Comparison of ENCODE assay signal across 9 mouse cellular contexts in the genomic region with DNA sequence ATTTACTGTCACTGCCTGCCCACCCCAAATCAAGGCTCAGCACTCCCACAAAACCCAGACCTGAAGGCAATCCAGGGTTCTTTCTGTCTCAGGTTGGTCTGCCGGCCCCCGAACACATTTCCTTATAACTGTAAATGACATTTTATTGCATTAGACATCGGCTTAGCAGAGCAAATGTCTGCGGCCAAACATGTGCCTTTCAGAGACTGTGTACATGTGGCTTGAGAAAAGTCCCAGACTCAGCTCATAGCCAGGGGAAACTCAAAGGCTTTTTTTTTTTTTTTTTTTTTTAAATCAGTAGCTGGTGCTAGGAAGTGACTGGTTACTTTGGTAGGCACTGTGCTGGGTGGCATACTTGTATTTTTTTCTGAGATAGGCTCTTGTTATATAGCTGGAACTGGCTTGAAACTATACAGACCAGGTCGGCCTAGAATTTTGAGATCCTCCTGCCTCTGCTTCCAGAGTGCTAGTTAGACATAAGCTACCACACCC. TPM values are rescaled to one million over a fixed set of nuclear protein-coding genes. Genes with fewer than 3 reads are reported as not detected.
DNase-seq lines count a peak whose midpoint lies in the region; ATAC-seq and TF ChIP-seq lines count a peak whose summit lies in the region.
"Had no signal": no experiment of that assay in that cellular context is flagged by ENCODE, and none has a peak within 500 bp of the region (broad histone marks: within the 10 kb centered on the region; RNA-seq: fewer than 3 reads in every experiment).

No protein-coding gene starts in this region.

- no peak for DNase-seq in heart, postnatal 10 days
- DNase-seq in ES-E14 (ENCODE audit: low read depth, low spot score): no peak
- no peak for DNase-seq in gastrocnemius, adult 18-20 months (ENCODE audit: low spot score)
- no peak for DNase-seq in thymus, postnatal 36 days
- no peak for DNase-seq in embryo, embryonic 9.5 days (ENCODE audit: extremely low spot score)

- H3K4me3 ChIP-seq in heart, embryonic 13.5 days: peak overlapping the region; percentile 77
- peak overlapping the region in 1 of 2 experiments; percentile 94; a peak in 2 of 4 replicates for H3K4me3 ChIP-seq in ES-E14 (ENCODE audit: insufficient read depth in 1 of 2, low read depth in 1 of 2, low read length in 2 of 2, poor library complexity in 1 of 2, severe bottlenecking in 1 of 2)
- peak overlapping the region; percentile 76 for H3K4me3 ChIP-seq in hindbrain, embryonic 13.5 days
- peak overlapping the region; percentile 71 for H3K4me3 ChIP-seq in midbrain, embryonic 12.5 days

- H3K9ac ChIP-seq in heart, embryonic 13.5 days: peak overlapping the region; percentile 93
- H3K9ac ChIP-seq in ES-E14 (ENCODE audit: insufficient read depth, low read depth, low read length, poor library complexity, severe bottlenecking): peak overlapping the region; percentile 98; the same call in 1 of the 2 replicates
- H3K9ac ChIP-seq in hindbrain, embryonic 13.5 days: peak overlapping the region; percentile 89
- 0 out of 2 replicates have a peak overlapping the region, but pooled peaks have one; percentile 82 for H3K9ac ChIP-seq in midbrain, embryonic 12.5 days (replicated peaks)

- H3K9me3 ChIP-seq in heart, embryonic 13.5 days: no peaks in the 10 kb centered on the region
- no peaks in the 10 kb centered on the region for H3K9me3 ChIP-seq in ES-E14 (ENCODE audit: control insufficient read depth, insufficient read depth, low read depth, low read length)
- no peaks in the 10 kb centered on the region for H3K9me3 ChIP-seq in hindbrain, embryonic 13.5 days
- H3K9me3 ChIP-seq in midbrain, embryonic 12.5 days: no peaks in the 10 kb centered on the region

- ATAC-seq in heart, embryonic 13.5 days (ENCODE audit: extremely low read depth, insufficient number of reproducible peaks, low FRiP score, low TSS enrichment): no peak
- no peak for ATAC-seq in hindbrain, embryonic 13.5 days (ENCODE audit: low FRiP score)
- ATAC-seq in midbrain, embryonic 12.5 days (ENCODE audit: low FRiP score, low read depth): no peak
- ATAC-seq: inflammation-experienced regulatory T-cells, adult 6 months had no signal

- H3K27me3 ChIP-seq in heart, embryonic 13.5 days (replicated peaks): no peaks in the 10 kb centered on the region
- no peaks in the 10 kb centered on the region for H3K27me3 ChIP-seq in hindbrain, embryonic 13.5 days
- H3K27me3 ChIP-seq in midbrain, embryonic 12.5 days: no peaks in the 10 kb centered on the region

- peaks cover 20% of the 10 kb centered on the region for H3K4me1 ChIP-seq in heart, embryonic 13.5 days
- peaks cover 0 to 6% of the 10 kb centered on the region in 2 experiments; a peak in 1 of 4 replicates for H3K4me1 ChIP-seq in ES-E14 (ENCODE audit: control insufficient read depth in 2 of 2, insufficient read depth in 2 of 2, low read length in 2 of 2, poor library complexity in 1 of 2)
- H3K4me1 ChIP-seq in hindbrain, embryonic 13.5 days (replicated peaks): peaks cover 13% of the 10 kb centered on the region
- peaks cover 6% of the 10 kb centered on the region for H3K4me1 ChIP-seq in midbrain, embryonic 12.5 days

- H3K27ac ChIP-seq in heart, embryonic 13.5 days (replicated peaks): peak overlapping the region; percentile 88; the same call in 1 of the 2 replicates
- H3K27ac ChIP-seq in ES-E14 (ENCODE audit: insufficient read depth, low read depth, low read length, poor library complexity, severe bottlenecking): no peak overlapping the region
- H3K27ac ChIP-seq in hindbrain, embryonic 13.5 days: peak overlapping the region; percentile 94; the same call in 1 of the 2 replicates
- H3K27ac ChIP-seq in midbrain, embryonic 12.5 days (replicated peaks): no peak overlapping the region

- H3K4me2 ChIP-seq in heart, embryonic 13.5 days: peak overlapping the region; percentile 78
- H3K4me2 ChIP-seq in hindbrain, embryonic 13.5 days: peak overlapping the region; percentile 77
- H3K4me2 ChIP-seq in midbrain, embryonic 12.5 days (replicated peaks): peak overlapping the region; percentile 79

- 88% methylated on average over 5 of the region's 5 CpGs for WGBS in heart, embryonic 13.5 days
- WGBS in hindbrain, embryonic 13.5 days: 90% methylated on average over 5 of the region's 5 CpGs
- 95% methylated on average over 5 of the region's 5 CpGs for WGBS in midbrain, embryonic 12.5 days

- H3K36me3 ChIP-seq in heart, embryonic 13.5 days: peaks cover 51% of the 10 kb centered on the region
- peaks cover 35% of the 10 kb centered on the region for H3K36me3 ChIP-seq in ES-E14 (ENCODE audit: control insufficient read depth, insufficient read depth, low read length, poor library complexity, severe bottlenecking)
- H3K36me3 ChIP-seq in hindbrain, embryonic 13.5 days: peaks cover 53% of the 10 kb centered on the region
- peaks cover 42% of the 10 kb centered on the region for H3K36me3 ChIP-seq in midbrain, embryonic 12.5 days

- in situ Hi-C loops in ES-E14 (cut with MboI; ENCODE audit: low sequenced_read_pairs in 2 of 2, unreplicated experiment in 2 of 2): no loop called here

- intact Hi-C loops in heart, postnatal 10 days (cut with DNase I): loop anchor here (5.0 kb wide), 1 partner anchor 434 kb away; no protein-coding TSS in a partner anchor

TF ChIP-seq in ES-E14, 5 proteins besides CTCF, POLR2A, EP300 and RAD21:
- no peak for TF ChIP-seq HCFC1 (IDR thresholded peaks at IDR 0.05; ENCODE audit: borderline replicate concordance, insufficient read depth, low read length)
- no peak for TF ChIP-seq MAFK (IDR thresholded peaks at IDR 0.05; ENCODE audit: insufficient read depth, low read depth, low read length)

RNA-seq across cellular contexts. Expression of gene Dbil5, which starts 1.3 kb away (rescaled TPM):
- polyA plus RNA-seq in heart, embryonic 13.5 days (2015; fragmentation: Nextera tagmentation; extraction: Ambion mirVana): 0.91 and 1.5 TPM in 2 replicates
- total RNA-seq in heart, postnatal 10 days (2021): under 1 TPM in 1 of 2 experiments, not detected in 1; 0.50 TPM
- total RNA-seq in ES-E14 (2012; rRNA removed): 0.48 and 1.4 TPM in 2 replicates
- 0.62 and 1.4 TPM in 2 replicates for polyA plus RNA-seq in hindbrain, embryonic 13.5 days (2015; fragmentation: Nextera tagmentation; extraction: Ambion mirVana)
- polyA plus RNA-seq in midbrain, embryonic 12.5 days (2016; fragmentation: Nextera tagmentation; extraction: Ambion mirVana): 0.88 TPM in 1 of 2 replicates, not detected in the other
- not detected for total RNA-seq in gastrocnemius, adult 18-20 months (2021)

RNA-seq across cellular contexts. Expression of gene Gemin4, which starts 1.4 kb away (rescaled TPM):
- 20.0 and 23.9 TPM in 2 replicates for polyA plus RNA-seq in heart, embryonic 13.5 days (2015; fragmentation: Nextera tagmentation; extraction: Ambion mirVana)
- total RNA-seq in heart, postnatal 10 days (2021): 1 to 10 TPM; 3.1 to 5.9 TPM
- total RNA-seq in ES-E14 (2012; rRNA removed): 26.1 and 34.0 TPM in 2 replicates
- polyA plus RNA-seq in hindbrain, embryonic 13.5 days (2015; fragmentation: Nextera tagmentation; extraction: Ambion mirVana): 12.6 and 15.6 TPM in 2 replicates
- 26.2 and 33.1 TPM in 2 replicates for polyA plus RNA-seq in midbrain, embryonic 12.5 days (2016; fragmentation: Nextera tagmentation; extraction: Ambion mirVana)
- 1 to 10 TPM; 1.4 to 3.3 TPM for total RNA-seq in gastrocnemius, adult 18-20 months (2021)

RNA-seq across cellular contexts. Expression of gene Mrm3, which starts 27.4 kb away (rescaled TPM):
- 21.1 and 24.2 TPM in 2 replicates for polyA plus RNA-seq in heart, embryonic 13.5 days (2015; fragmentation: Nextera tagmentation; extraction: Ambion mirVana)
- total RNA-seq in heart, postnatal 10 days (2021): 10 to 100 TPM; 17.4 to 19.2 TPM
- total RNA-seq in ES-E14 (2012; rRNA removed): 16.0 and 20.2 TPM in 2 replicates
- polyA plus RNA-seq in hindbrain, embryonic 13.5 days (2015; fragmentation: Nextera tagmentation; extraction: Ambion mirVana): 20.0 and 20.4 TPM in 2 replicates
- polyA plus RNA-seq in midbrain, embryonic 12.5 days (2016; fragmentation: Nextera tagmentation; extraction: Ambion mirVana): 16.4 and 17.7 TPM in 2 replicates
- total RNA-seq in gastrocnemius, adult 18-20 months (2021): 10 to 100 TPM; 11.1 to 16.6 TPM

RNA-seq across cellular contexts. Expression of gene Glod4, which starts 27.4 kb away (rescaled TPM):
- polyA plus RNA-seq in heart, embryonic 13.5 days (2015; fragmentation: Nextera tagmentation; extraction: Ambion mirVana): 114 and 126 TPM in 2 replicates
- total RNA-seq in heart, postnatal 10 days (2021): 10 to 100 TPM; 51.3 to 53.7 TPM
- total RNA-seq in ES-E14 (2012; rRNA removed): 62.8 and 65.5 TPM in 2 replicates
- polyA plus RNA-seq in hindbrain, embryonic 13.5 days (2015; fragmentation: Nextera tagmentation; extraction: Ambion mirVana): 121 and 124 TPM in 2 replicates
- 113 and 116 TPM in 2 replicates for polyA plus RNA-seq in midbrain, embryonic 12.5 days (2016; fragmentation: Nextera tagmentation; extraction: Ambion mirVana)
- 10 to 100 TPM; 25.5 to 27.8 TPM for total RNA-seq in gastrocnemius, adult 18-20 months (2021)

RNA-seq across cellular contexts. Expression of gene Fam57a, which starts 36.6 kb away (rescaled TPM):
- polyA plus RNA-seq in heart, embryonic 13.5 days (2015; fragmentation: Nextera tagmentation; extraction: Ambion mirVana): 22.8 and 26.9 TPM in 2 replicates
- 1 to 10 TPM; 8.0 to 8.3 TPM for total RNA-seq in heart, postnatal 10 days (2021)
- 10.6 and 11.3 TPM in 2 replicates for total RNA-seq in ES-E14 (2012; rRNA removed)
- 26.0 and 26.2 TPM in 2 replicates for polyA plus RNA-seq in hindbrain, embryonic 13.5 days (2015; fragmentation: Nextera tagmentation; extraction: Ambion mirVana)
- polyA plus RNA-seq in midbrain, embryonic 12.5 days (2016; fragmentation: Nextera tagmentation; extraction: Ambion mirVana): 23.7 and 25.4 TPM in 2 replicates
- 1 to 10 TPM; 1.4 to 2.0 TPM for total RNA-seq in gastrocnemius, adult 18-20 months (2021)

Comparison
In these comparisons a context has a peak if more than half of its experiments do, and no peak if none do; other contexts are left out.
1. H3K27ac ChIP-seq: peak in heart, embryonic 13.5 days (single experiment) and hindbrain, embryonic 13.5 days (single experiment); none in ES-E14 (single experiment) and midbrain, embryonic 12.5 days (single experiment).
2. Peak in every context shown above with its lines, with median percentiles within 50 percentile points of each other: H3K4me2 ChIP-seq and H3K9ac ChIP-seq.